Mouse (Mus musculus) ES-Bruce4 (cell line): ENCODE measurements around the gene Dnajc28. TPM values are rescaled to one million over a fixed set of nuclear protein-coding genes. Genes with fewer than 3 reads are reported as not detected.

Source experiments
- H3K27ac ChIP-seq: 2 replicates; pipeline ENCODE4 v1.5.1; 2012; ENCODE audit warnings: low read length, inconsistent platforms; ENCODE audit not compliant: insufficient read depth
- H3K27me3 ChIP-seq: 2 replicates; pipeline ENCODE4 v1.6.1; 2012; ENCODE audit warnings: mild to moderate bottlenecking, low read length, inconsistent platforms; ENCODE audit not compliant: control insufficient read depth, poor library complexity, insufficient read depth, severe bottlenecking
- H3K36me3 ChIP-seq: 2 replicates; pipeline ENCODE4 v1.6.1; 2012; ENCODE audit warnings: inconsistent platforms, mild to moderate bottlenecking, low read length, moderate library complexity; ENCODE audit not compliant: control insufficient read depth, poor library complexity, insufficient read depth, severe bottlenecking
- H3K4me1 ChIP-seq: one replicate; pipeline ENCODE4 v1.8.1; 2011; ENCODE audit warnings: low read length; ENCODE audit not compliant: control insufficient read depth, insufficient read depth
- H3K4me3 ChIP-seq: 2 replicates; pipeline ENCODE4 v1.5.1; 2011; ENCODE audit warnings: low read depth, mild to moderate bottlenecking, low read length
- H3K9ac ChIP-seq: 2 replicates; pipeline ENCODE4 v1.6.1; 2012; ENCODE audit warnings: low read depth, mild to moderate bottlenecking, inconsistent platforms; ENCODE audit not compliant: poor library complexity, severe bottlenecking
- H3K9me3 ChIP-seq: replicated peaks from 2 replicates; pipeline ENCODE4 v1.6.1; 2012; ENCODE audit warnings: mild to moderate bottlenecking, low read length, inconsistent platforms; ENCODE audit not compliant: control insufficient read depth, poor library complexity, insufficient read depth, severe bottlenecking
- CTCF ChIP-seq: IDR thresholded peaks from one replicate; pipeline ENCODE4 v1.8.1; 2011; ENCODE audit warnings: low read depth, low read length
- EP300 ChIP-seq: IDR thresholded peaks from 2 replicates; pipeline ENCODE4 v1.6.1; 2011; ENCODE audit warnings: low read depth, low read length; ENCODE audit not compliant: insufficient read depth
- POLR2A ChIP-seq: IDR thresholded peaks from one replicate; pipeline ENCODE4 v1.8.1; 2011; ENCODE audit warnings: low read length; ENCODE audit not compliant: insufficient read depth
- polyA plus RNA-seq: library from polyadenylated mRNA; stranded (reverse); fragments of >200 nt; gene quantifications from 2 replicates; pipeline ENCODE4 v1.2.4, GENCODE M21; 2011; ENCODE audit warnings: low read depth; ENCODE audit not compliant: missing spikeins, insufficient read depth, insufficient read length

Gene Dnajc28
- polyA plus RNA-seq, 1 experiment, result 4.9 TPM

DNA sequence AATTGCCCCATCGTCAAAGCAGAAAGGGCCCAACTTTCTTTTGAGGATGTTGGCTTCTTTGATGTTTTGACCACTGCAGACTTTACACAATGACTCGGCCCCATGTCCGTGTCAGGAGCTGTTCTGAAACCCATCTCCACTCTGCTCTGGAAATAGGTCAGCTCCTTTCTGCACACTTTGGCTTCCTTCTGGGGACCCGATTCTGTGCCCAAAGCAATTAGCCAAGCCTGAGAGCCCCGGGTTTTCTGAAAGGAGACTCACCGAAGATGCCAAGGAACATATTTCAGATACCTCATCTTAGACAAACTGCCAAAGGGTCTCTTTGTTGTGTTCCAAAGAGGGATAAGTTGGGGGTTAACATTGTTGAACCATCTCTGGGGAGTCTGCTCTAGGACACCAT lies 4.3 kb downstream of the Dnajc28 start:
- no peaks in the 10 kb centered on the region for H3K36me3 ChIP-seq
- no peak overlapping the region for H3K9ac ChIP-seq
- H3K4me3 ChIP-seq, result no peak overlapping the region
- no peaks in the 10 kb centered on the region for H3K4me1 ChIP-seq
- H3K27ac ChIP-seq, result no peak overlapping the region
- no peaks in the 10 kb centered on the region for H3K27me3 ChIP-seq
- no peak for TF ChIP-seq POLR2A
- H3K9me3 ChIP-seq, result no peaks in the 10 kb centered on the region

DNA sequence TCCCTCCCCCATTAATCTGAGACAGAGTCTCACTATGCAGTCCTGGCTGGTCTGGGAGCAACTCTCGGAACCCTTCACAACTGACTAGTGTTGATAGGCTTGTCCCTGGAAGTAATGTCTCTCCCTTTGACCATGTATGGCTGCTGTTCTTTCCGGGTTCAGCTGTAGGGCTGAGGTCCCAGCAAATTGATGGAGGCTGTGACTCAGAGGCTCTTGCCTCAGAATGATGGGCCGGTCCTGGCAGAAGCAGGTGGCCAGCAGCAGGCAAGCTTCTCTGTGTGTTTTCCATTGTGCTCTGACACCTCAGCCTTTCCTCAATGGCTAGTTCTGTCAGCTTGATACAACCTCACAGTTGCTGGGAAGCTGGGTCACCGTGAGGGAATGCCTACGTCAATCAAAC lies 6.3 kb downstream of the Dnajc28 start:
- Histone ChIP-seq H3K36me3 (no peaks in the 10 kb centered on the region), H3K27ac (no peak overlapping the region), H3K27me3 (no peaks in the 10 kb centered on the region), H3K9ac (no peak overlapping the region), H3K4me1 (no peaks in the 10 kb centered on the region), H3K9me3 (no peaks in the 10 kb centered on the region), H3K4me3 (no peak overlapping the region)
- TF ChIP-seq POLR2A, result no peak
- TF ChIP-seq CTCF, result no peak
- no peak for TF ChIP-seq EP300

DNA sequence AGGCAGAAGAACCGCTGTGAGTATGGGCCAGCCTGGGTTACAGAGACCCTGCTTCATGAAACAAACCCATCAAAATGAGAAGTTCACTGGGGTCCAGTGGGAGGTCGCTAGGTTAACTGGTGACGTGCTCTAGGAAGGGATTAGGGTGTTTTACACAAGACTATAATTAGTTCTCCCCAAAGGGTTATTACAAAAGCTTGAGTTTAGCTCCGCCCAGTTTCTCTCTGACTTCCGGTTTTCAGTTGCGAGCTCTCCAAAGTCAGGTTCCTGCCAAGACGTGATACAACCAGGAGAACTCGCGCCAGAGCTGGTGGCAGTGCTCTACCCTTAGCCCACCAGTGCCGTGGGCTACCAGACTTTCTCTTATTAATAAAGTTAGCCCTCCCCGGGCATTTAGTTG lies 7.6 kb downstream of the Dnajc28 start:
- Histone ChIP-seq H3K36me3 (no peaks in the 10 kb centered on the region), H3K27ac (no peak overlapping the region), H3K4me1 (no peaks in the 10 kb centered on the region), H3K9ac (no peak overlapping the region), H3K27me3 (no peaks in the 10 kb centered on the region), H3K9me3 (no peaks in the 10 kb centered on the region), H3K4me3 (no peak overlapping the region)
- TF ChIP-seq EP300, result no peak
- TF ChIP-seq CTCF, result no peak
- TF ChIP-seq POLR2A, result no peak

DNA sequence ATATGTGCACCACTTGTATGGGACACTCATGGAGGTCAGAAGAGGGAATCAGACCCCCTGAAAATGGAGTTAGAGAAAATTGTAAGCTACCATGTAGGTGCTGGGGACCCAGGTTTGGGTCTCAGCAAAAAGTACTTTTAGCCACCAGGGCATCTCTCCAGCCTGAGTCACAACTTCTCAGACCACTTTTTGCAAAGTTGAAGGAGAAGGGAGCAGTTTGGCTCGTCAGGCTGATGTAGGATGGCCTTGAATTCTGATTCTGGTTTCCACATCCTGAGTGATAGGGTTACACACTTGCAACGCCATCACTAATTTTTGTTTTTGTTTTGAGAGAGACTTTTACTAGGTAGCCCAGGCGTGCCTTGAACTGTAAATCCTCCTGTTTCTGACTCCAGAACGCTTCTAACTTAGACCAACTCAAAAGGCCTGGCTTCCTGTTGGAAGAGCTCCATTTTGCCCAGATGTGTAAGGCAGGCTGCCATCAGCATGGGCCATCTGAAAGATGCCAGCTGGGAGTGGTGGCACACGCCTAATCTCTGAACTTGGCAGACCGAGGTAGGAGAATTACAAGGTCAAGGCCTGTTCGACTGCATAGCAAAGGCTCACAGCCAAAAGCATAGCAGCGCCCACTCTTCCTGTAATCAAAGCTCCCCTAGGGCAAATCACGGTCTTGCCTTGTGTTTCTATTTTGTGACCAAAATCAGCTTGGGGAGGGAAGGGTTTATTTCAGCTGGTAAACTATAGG lies 9.2 kb downstream of the Dnajc28 start:
- no peak for TF ChIP-seq POLR2A
- TF ChIP-seq EP300, result no peak
- TF ChIP-seq CTCF, result no peak
- H3K4me3 ChIP-seq, result no peak overlapping the region

DNA sequence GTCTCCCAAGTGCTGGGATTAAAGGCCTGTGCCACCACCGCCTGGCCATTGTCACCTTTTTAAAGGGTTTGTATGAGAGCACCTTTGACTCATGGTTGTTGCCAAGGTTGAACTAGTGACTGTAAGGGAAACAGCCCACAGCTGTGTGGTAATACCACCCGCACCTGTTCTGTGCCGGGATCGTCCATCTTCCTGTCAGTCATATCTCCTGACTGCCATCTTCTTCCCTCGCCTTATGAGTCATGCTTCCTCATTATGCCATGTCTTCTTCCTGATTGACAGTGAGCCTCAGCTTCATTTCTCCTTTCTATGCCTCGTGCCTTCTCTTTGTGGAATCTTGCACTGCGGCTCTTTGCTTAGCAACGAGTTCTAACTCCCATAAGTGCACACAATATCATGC lies 11.9 kb downstream of the Dnajc28 start:
- TF ChIP-seq POLR2A (no peak), EP300 (no peak), CTCF (no peak)
- Histone ChIP-seq H3K9ac (no peak overlapping the region), H3K27me3 (no peaks in the 10 kb centered on the region), H3K36me3 (no peaks in the 10 kb centered on the region), H3K27ac (no peak overlapping the region), H3K4me1 (no peaks in the 10 kb centered on the region), H3K4me3 (no peak overlapping the region), H3K9me3 (no peaks in the 10 kb centered on the region)

More for the DNA sequence above, 9.2 kb downstream of the Dnajc28 start:
- Histone ChIP-seq H3K9ac (no peak overlapping the region), H3K36me3 (no peaks in the 10 kb centered on the region), H3K27me3 (no peaks in the 10 kb centered on the region), H3K4me1 (no peaks in the 10 kb centered on the region), H3K9me3 (no peaks in the 10 kb centered on the region), H3K27ac (no peak overlapping the region)

DNA sequence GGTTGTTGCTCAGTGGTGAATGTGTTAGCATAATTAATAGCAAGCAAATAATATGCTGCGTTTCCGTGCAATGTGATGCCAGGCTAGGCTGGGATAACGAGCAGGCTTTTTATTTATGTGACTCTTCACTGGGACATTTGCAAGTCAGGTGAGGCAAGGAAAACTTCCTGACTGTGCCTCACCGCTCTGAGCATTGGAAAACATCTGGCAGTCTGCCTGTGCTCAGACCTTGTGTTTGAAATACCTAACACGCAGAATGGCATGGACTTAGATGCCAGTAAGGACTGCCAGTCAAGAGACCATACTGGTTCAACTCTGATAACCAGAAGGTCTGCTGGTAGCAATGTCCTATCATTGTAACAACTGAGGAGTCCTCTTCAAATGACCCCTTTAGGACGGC lies 13.7 kb downstream of the Dnajc28 start:
- H3K27ac ChIP-seq, result no peak overlapping the region
- TF ChIP-seq EP300, result no peak
- no peak for TF ChIP-seq POLR2A
- TF ChIP-seq CTCF, result no peak
- no peaks in the 10 kb centered on the region for H3K27me3 ChIP-seq
- no peaks in the 10 kb centered on the region for H3K4me1 ChIP-seq
- H3K36me3 ChIP-seq, result no peaks in the 10 kb centered on the region
- H3K4me3 ChIP-seq, result no peak overlapping the region
- no peaks in the 10 kb centered on the region for H3K9me3 ChIP-seq
- no peak overlapping the region for H3K9ac ChIP-seq

DNA sequence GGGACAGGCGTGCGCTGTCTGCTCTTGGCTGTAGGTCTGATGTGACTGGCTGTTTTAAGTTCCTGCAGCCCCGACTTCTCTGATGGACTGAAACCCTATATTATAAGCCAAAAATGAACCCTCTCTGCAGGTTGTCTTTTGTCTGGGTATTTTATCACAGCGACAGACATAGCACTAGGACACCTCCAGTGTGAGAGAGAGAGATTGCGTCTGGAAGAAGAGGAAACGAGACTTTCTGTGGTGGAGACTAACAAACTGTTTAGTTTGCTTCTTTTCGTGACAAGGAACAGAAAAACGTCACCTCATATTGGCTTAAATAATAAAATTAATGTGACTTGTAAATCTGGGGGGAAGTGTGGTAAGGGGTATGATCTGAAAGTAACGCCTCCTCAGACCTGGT lies 17.1 kb downstream of the Dnajc28 start:
- no peak overlapping the region for H3K4me3 ChIP-seq
- no peak for TF ChIP-seq POLR2A
- TF ChIP-seq CTCF, result no peak
- no peak for TF ChIP-seq EP300
- H3K4me1 ChIP-seq, result no peaks in the 10 kb centered on the region
- H3K9me3 ChIP-seq, result no peaks in the 10 kb centered on the region
- no peaks in the 10 kb centered on the region for H3K36me3 ChIP-seq
- H3K9ac ChIP-seq, result no peak overlapping the region
- H3K27me3 ChIP-seq, result no peaks in the 10 kb centered on the region
- H3K27ac ChIP-seq, result no peak overlapping the region
